Mouse (Mus musculus) CD8-positive naive resting alpha-beta T cell, adult 2 months (primary cell): ENCODE data around the gene Foxp3.

Source experiments
- DNase-seq, 2 experiments: peaks; one replicate each; pipeline ENCODE4 v3.0.0; 2022; ENCODE audit warnings: low read depth in 2 of 2, low spot score in 2 of 2

The Foxp3 gene

DNA sequence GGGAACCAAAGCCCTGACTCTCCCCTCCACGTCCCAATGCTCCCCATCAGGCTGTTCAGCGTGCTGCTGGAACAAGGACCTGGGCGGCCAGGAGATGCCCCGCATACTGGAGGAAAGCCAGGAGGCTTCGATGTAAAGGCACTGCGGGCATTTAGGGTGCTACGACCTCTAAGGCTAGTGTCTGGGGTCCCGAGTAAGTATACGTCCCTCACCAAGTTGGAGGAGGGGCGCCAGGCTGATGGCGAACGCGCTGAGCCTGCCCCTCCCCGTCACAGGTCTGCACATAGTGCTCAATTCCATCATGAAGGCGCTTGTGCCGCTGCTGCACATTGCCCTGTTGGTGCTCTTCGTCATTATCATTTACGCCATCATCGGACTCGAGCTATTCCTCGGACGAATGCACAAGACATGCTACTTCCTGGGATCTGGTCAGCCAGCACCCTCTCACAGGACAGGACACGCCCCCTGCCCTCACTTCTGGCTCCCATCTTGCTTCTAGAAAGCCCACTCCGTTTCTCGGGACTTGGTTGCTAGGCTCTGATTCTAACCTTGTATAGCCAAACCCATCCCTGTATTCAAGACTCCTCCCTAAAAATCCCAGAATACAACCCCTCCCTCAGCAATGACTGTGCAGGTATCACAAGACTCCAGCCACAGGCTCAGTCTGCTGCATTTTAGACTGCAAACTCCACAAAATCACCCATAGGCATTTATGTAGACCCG, 37.3 kb downstream of the Foxp3 start:
- no peak for DNase-seq

DNA sequence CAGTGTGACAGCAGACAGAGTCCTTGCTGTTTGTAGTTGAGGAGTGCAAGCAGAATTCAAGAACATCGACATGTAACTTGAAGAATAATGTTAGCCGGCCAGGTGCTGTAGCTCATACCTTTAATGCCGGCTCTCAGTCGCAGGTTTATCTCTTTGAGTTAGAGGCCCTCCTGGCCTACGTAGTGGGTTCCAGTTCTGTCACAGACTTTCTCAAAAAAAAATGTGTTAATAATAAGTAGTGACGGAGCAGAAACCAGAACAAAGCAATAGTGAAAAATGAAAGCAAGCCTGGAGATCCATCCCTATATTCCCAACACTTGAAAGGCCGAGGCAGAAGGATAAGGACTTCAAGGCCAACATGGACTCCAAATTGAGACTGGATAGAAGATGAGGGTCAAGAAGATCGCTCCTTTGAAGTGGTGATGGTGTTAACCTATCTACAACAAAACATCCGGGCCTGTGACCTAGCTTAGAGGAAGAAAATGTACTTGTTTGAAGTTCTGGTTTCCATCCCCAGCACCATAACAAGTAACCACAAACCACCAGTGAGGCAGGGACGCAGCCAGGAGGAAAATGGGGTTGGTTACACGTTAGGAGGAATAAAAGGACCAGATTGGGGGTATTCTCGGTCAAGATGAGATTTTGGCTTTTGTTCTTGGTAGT, 44.6 kb downstream of the Foxp3 start:
- DNase-seq = peak; percentile 32 to 60

DNA sequence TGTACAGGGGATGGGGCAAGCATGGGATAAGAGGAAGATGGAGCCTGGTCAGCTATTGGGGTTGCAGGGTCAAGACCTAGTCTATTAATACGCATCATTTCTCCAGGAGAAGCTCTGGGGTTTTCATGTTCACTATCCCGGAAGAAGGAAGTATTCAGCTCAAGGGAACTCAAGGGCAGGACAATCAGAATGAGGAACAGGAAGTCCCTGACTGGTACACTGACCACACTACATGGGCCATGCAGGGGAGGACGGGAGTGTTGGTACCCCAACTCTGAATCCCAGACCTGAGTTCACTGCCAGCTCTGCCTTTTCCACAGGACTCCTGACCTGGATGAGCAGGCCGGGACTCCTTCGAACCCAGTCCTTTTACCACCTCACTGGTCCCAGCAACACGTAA, 59.1 kb downstream of the Foxp3 start:
- DNase-seq = no peak

DNA sequence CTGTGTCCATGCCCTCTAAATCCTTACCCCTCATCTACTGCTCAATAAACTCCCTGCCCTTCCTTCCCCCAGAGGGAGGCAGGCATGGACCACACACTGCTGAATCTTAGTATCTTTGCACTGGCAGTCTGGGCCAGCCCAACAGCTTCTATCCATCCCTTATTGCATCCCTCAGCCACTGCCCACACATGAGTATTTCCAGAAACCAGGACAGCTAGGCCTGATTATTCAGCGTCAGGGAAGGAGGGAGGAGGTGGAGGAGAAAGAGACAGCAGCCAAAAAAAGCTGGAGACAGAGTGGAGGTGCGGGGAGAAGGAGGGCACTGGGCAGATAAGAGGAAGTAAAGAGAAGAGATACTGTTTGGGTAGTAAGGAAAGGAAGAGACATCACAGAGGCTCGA, 61.7 kb downstream of the Foxp3 start:
- DNase-seq = no peak

DNA sequence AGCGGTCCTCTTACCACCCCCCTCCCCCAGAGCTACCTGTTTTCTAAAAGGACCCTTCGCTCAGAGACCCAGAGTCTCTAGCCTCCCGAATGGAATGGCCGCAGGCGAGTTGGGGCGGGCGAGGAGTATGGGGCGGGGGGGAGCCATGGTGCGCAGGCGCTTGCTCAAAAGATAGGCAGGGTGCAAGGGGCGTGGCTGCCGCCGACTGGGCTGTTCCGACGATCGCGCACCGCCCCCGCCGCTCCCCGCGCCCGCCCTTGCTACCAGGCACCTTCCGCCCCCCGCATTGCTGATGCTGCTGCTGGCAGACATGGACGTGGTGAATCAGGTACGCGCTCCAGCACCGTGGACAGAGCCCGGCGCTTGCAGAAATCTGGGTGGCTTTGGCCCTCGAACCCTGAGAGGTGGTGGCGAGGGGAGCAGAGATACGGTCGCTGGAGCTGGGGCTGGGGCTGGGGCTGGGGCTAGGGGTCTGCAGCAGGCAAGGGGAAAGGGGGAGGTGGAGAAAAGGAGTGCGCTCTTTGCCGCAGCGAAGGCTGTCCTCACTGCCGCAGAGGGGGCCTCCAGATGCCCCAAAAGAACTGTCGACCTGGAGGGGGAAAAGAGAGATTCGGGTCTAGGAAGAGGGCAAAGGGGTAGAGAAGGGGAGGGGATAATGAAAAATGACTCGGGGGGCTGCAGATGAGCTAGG, 65.1 kb downstream of the Foxp3 start, which contains the start of gene Syp:
Gene Syp, plus strand, starts transcription at position 71 of the 691 bp plus-strand sequence.
- DNase-seq = peak; percentile 52 to 61

DNA sequence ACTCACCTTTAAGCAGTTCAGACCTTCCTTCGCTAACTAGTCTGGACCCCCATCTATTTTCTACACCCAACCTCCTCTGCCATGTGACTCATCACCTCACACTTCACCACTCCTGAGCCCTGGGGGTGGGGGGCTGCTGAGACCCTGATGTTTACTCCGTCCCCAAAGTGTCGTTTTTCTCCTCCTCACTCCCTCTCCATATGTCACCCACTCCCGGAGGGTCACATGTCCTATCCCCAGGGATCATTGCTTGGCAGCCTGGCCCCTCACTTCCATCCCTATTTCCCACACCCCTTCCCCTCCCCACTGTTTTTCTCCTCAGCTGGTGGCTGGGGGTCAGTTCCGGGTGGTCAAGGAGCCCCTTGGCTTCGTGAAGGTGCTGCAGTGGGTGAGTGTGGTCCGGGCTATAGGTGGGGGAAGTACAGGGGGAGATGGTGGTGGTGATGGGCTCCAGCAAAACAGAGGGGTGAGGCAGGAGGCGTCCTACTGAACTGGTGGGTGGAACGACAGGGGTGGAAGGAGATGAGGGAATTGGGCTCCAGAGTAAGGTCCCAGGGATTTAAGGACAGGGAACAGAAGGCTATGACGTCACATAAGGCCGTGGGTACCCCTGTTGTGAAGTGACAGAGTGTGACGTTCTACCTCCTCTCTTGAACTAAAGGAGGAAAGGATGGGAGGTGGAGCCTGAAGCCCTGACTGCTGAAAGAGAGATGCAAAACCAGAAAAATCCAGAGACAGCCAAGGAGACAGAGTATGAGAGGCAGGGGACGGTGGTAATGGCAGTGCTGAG, 66.3 kb downstream of the Foxp3 start:
- no peak for DNase-seq

DNA sequence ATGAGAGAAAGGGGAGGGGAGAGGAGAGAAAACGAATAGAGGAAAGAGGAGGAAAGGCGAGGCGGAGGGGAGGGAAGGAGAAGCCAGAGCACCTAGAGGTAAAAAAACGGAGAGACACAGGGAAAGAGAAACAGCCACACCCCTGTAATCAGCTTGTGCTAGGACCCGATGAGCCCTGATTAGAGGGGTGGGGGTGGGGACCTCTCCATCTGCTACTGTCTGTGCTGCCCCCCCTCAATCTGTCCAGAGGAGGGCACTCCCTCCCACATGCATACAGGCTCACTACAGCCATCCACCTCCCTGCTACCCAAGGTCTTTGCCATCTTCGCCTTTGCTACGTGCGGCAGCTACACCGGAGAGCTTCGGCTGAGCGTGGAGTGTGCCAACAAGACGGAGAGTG, 67.3 kb downstream of the Foxp3 start:
- DNase-seq = no peak
